Mouse (Mus musculus): ENCODE results near the gene Nedd1. TPM values are rescaled to one million over a fixed set of nuclear protein-coding genes. Genes with fewer than 3 reads are reported as not detected.

Nedd1 gene
- total RNA-seq (2021), result 10 to 100 TPM; 19.2 to 20.7 TPM

DNA sequence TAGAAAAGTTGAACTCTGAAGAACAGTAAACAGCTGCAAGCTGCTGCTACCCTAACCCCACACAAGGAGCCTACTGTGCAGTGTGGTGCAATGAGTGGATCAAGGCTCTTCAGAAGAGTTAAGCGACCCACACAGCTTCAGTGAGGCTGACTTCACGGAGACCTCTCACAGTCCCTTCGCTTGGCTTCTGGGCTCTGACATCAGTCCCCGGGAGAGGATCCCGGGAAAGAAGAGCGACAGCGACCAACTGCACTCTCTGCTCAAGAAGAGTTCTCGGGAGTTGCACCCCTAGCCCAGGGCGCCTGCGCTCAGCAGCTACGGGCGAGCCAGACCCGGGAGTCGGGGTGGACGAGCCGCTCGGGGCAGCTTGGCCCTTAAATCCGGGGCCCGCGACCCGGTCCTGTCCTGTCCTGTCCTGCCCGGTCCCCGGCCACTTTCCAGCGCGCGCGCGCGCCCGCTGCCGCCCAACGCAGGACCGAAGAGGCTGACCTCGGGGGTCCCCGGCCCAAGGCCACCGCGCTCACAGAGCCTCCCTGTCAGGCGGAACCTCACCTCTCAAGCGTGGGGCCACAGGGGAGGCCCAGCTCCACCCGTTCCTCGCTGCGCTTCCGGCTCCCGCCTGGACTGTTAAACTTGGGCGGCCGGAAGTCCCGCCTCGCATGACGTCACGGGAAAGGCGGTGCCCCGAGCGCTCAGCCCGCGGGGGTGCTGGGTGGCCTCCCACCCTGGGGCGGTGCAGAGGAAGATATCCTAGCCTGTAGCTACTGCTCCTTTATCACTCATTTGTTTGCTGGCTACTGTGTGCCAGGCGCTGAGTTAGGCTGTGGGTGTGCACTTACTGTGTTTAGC lies at the start of gene Nedd1:
Gene Nedd1, minus strand, starts transcription at position 650 of the 849 bp plus-strand sequence.
- intact Hi-C loops (cut with DNase I), result loop anchor here (5.0 kb wide), 1 partner anchor 290 kb away; no protein-coding TSS in a partner anchor
- DNase-seq, result peak; percentile 97 to 98

DNA sequence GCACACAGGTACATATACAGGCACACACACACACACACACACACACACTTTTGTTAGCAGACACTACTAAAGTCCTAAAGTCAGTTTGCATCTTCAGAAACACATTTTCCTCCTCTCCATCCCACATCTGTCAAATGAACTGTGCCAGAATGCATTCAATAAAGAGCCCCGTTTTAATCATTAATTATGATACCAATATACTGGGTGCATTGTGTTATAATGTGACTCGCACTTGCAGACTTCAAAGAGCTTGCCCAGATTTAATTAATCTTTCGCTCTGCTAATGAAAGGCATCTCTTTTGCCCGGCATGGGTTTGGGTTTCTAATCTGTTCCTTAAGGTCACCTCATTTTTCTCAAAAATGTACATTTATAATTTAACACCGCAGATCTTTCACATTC lies 32.1 kb upstream of the Nedd1 start:
- intact Hi-C loops (cut with DNase I), result no loop called here
- DNase-seq, result no peak

DNA sequence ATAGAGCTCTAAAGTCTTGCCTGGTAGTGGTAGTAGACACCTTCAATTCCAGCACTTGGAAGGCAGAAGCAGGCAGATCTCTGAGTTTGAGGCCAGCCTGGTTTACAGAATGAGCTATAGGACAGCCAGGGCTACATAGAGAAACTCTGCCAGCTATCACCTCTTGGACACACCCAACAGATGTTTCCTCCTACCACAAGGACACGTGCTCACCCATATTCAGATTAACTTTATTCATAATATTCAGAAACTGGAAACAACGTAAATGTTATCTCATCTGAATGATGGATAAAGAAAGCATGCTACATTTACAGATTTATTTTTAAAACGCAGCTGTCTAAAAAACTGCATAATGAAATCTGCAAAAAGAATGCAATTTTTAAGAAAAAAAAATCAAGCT lies 8.1 kb upstream of the Nedd1 start:
- intact Hi-C loops (cut with DNase I), result no loop called here

DNA sequence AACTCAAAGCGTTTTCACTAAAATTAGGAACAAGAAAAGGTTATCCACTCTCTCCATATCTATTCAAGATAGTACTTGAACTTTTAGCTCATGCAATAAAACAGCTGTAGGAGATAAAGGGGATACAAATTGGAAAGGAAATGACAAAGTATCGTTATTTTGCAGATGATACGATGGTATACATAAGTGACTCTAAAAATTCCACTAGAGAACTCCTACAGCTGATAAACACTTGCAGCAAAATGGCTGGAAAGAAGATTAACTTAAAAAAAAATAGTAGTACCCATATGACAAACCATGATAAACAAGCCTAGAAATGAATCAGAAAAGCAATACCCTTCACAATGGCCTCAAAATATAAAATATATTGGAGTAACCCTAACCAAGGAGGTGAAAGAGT lies 6.5 kb upstream of the Nedd1 start:
- intact Hi-C loops (cut with DNase I), result no loop called here

More for the DNA sequence above, 8.1 kb upstream of the Nedd1 start:
- DNase-seq, result no peak

DNA sequence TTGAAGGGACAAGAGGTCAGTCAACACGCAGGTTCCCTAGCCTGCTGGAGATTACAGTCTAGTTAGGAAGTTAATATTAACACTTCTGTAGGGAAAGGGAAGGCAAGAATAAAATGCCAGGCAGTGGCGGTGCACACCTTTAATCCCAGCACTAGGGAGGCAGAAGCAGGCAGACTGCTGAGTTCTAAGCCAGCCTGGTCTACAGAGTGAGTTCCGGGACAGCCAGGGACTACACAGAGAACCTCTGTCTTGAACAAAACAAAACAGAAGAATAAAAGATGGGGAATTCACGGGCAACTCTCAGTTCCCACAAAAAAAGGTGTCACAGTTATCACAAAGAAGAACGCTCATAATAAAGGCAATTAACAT lies 384 bp upstream of the Nedd1 start:
- intact Hi-C loops (cut with DNase I), result loop anchor here (5.0 kb wide), 1 partner anchor 290 kb away; no protein-coding TSS in a partner anchor
- no peak for DNase-seq

More for the DNA sequence above, 6.5 kb upstream of the Nedd1 start:
- no peak for DNase-seq

DNA sequence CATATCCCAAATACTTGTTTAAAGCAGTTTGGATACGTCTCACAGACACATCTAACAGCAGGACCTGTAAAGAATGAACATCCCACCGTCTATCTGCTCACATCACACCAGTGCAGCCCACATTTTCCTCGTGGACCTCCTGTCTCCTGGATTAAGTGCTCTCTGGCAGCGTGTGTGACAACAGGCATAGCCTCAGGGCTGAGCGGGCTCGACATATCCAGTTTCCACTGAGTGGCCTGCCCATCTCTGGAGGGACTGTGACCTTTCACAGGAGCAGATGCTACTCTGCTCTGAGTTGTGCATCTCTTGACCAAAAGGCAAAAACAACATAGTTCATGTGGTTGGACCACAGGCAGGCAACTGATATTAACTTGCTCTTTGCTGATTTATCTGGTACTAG lies 23.2 kb downstream of the Nedd1 start:
- intact Hi-C loops (cut with DNase I), result no loop called here
- DNase-seq, result no peak

- peak; percentile 14 to 17 for DNase-seq
Observed at GRCm38 (mm10) chr10:92675056-92675455, 47.2 kb downstream of the Nedd1 start.

GRCm38 (mm10) chr10:92671906-92672305 lies 50.3 kb downstream of the Nedd1 start:
- DNase-seq, result no peak
- intact Hi-C loops (cut with DNase I), result no loop called here

More at GRCm38 (mm10) chr10:92675056-92675455, 47.2 kb downstream of the Nedd1 start:
- intact Hi-C loops (cut with DNase I), result no loop called here

DNA sequence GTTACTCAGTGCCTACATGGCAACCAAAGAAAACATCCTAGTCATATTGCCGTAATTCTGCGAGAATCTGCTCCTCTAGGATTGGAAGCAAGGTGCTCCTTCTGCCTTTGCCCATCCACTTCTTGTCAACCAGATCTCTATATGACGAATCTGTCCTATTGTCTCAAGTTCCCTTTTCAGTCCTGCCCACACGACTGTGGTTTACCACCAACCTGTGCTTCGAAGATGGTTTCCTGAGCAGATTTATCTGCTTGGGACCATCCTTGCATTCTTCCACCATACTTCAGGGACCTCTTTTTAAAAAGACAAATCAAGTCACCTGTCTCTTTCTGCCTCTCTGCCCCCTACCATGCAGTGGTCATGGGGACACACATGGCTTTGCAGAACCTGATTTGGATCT lies 56.9 kb downstream of the Nedd1 start:
- no peak for DNase-seq
- intact Hi-C loops (cut with DNase I), result no loop called here

DNA sequence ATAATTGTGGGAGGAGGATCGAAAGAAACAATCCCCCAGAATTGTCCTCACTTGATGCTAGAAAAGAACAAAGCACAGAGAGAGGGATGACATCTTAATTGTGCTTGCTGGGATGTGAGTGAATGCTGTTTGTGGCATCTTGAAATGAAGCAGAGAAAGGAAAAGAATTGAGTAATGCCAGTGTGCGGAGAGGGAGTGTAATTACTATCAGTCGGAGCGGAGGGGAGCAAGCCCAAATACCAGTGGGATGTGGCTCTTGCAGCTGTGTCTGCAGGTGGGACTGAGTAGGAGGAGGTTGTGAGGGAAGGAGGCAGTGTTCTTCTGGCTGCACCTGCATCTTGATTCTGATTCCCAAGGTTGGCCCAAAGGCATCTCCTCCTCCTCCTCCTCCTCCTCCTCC lies 69.0 kb downstream of the Nedd1 start:
- intact Hi-C loops (cut with DNase I), result loop anchor here (5.0 to 10.0 kb wide), 3 partner anchors 1108 to 1381 kb away; no protein-coding TSS in a partner anchor
- no peak for DNase-seq

- intact Hi-C loops (cut with DNase I), result loop anchor here (1.0 to 10.0 kb wide), 4 partner anchors 345 to 1380 kb away; no protein-coding TSS in a partner anchor
- DNase-seq, result peak in 1 of 2 experiments; percentile 21
Observed at GRCm38 (mm10) chr10:92652399-92652920, 69.8 kb downstream of the Nedd1 start.

- intact Hi-C loops (cut with DNase I), result loop anchor here (5.0 to 10.0 kb wide), 3 partner anchors 1106 to 1379 kb away; no protein-coding TSS in a partner anchor
- DNase-seq, result no peak
Observed at GRCm38 (mm10) chr10:92651266-92651665, 71.0 kb downstream of the Nedd1 start.

GRCm38 (mm10) chr10:92649096-92649495 lies 73.1 kb downstream of the Nedd1 start:
- no peak for DNase-seq
- intact Hi-C loops (cut with DNase I), result no loop called here

DNA sequence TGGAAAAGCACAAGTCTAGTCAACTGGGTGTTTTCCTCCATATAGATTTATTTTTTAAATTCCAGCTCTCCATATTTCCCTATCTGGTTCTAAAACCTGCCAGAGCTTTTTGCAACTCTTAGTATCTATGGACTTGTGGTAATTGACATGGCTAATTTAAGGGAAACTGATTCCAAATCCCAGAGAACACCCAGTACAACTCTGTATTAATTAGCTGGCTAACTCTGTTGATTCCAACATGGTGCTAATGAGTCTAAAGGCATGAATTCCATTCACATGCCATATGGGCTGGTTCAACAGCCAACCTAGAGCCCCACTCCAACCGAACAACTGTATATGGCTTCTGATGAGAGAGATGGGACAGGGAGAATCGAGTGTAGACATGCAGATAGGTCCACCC lies 74.5 kb downstream of the Nedd1 start:
- DNase-seq, result no peak
- intact Hi-C loops (cut with DNase I), result no loop called here

GRCm38 (mm10) chr10:92643995-92644394 lies 78.2 kb downstream of the Nedd1 start:
- intact Hi-C loops (cut with DNase I), result no loop called here

DNA sequence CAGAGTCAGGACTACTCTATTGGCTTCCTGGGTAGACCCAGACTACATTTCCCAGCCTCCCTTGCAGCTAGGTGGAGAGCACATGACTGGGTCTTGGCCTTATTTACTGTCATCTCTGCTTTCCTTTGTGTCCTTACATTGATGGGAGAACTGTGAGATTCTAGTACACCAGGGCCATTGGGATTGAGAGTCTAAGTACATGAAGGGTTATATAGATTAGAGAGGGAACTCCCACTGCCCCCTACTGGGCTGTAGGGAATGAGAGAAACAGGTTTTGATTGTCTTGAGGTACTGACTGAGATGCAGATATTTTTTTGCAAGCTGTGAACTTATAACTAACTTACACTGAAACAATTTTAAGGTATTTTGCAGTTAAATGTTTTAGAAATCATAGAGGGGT lies 81.2 kb downstream of the Nedd1 start:
- intact Hi-C loops (cut with DNase I), result no loop called here

More at GRCm38 (mm10) chr10:92643995-92644394, 78.2 kb downstream of the Nedd1 start:
- DNase-seq, result no peak

More for the DNA sequence above, 81.2 kb downstream of the Nedd1 start:
- peak in 1 of 2 experiments; percentile 5 for DNase-seq
